Mouse (Mus musculus) retina, adult 2 months (tissue): ENCODE measurements around the gene Fndc3b.
"Not testable (repeated sequence)": the region's sequence is repeated elsewhere in the genome, so short reads cannot be mapped to it uniquely, and the experiment has no call there.

Source experiments
- DNase-seq: peaks from one replicate; pipeline ENCODE4 v3.0.0-alpha.2; 2012; ENCODE audit warnings: low read depth, low spot score

The Fndc3b gene

DNA sequence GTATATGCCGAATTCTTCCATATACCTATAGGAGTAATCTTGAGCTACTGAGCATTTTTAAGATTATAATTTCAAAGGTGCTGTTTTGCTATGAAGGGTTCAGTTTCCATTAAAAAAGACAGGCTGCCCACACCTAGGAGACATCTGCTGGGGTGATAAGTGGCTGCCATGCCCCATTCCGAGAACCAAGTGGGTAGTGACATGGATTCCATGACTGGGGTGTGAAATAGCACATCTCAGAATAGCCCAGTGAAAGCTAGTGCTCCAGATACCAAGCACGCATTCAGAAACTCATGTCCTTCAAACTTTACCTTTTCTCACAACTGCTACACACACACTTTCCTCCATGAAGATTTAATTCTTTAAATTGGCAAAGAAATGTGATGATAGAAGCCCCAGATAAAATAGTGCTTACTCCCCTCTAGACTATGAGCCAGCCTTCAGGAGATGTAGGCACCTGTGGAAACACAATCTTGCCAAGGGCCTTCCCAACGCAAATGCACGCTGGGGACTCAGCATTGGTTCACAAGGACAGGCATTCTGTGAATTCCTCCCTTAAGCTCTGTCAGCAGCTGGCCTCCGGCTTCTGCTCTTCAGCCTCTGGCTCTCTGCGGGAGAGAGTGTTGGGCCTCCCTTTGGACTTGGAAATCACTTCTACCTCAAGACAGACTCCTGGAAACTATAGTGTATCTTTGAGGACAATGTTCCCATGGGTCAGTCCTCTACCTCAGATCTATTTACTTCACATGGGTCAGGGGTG lies 207.6 kb downstream of the Fndc3b start:
- DNase-seq, result no peak

GRCm38 (mm10) chr3:27495296-27496073 lies 215.6 kb downstream of the Fndc3b start:
- no peak for DNase-seq

DNA sequence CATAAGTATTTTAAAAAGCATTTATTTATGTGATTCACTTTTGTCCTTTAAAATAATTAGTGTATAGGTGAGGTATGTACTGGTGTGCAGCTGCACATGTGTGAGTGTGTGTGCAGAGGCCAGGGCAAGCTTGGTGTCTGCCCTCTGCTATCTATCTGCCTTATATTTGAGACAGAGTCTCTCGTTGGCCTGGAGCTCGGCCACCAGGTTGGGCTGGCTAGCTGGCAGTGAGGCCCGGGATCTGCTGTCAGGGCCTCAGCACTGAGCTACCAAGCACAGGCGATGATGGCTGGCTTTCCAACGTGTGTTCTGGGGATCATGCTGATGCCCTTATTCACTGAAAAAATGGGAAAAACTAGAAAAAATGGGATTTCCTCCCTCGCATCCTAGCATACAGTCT lies 216.4 kb downstream of the Fndc3b start:
- DNase-seq, result no peak

DNA sequence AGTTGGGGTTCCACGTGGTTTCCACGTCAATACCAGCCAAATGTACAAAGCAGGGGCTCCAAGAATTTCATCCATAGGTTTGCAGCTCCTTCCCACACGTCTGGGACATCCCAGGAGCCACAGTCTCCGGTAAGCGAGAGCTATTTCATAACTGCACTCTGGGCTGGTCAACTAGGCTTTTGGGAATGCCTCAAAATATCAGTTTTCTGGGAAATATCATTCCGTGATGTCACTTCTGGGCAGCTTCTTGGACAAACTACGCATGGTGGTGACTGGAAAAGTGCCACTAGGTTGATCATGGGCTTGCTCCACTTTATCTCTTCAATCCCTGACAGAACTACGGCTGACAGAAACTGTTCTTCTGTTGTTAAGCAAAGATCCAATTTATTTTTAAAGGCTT lies 217.0 kb downstream of the Fndc3b start:
- DNase-seq, result no peak

DNA sequence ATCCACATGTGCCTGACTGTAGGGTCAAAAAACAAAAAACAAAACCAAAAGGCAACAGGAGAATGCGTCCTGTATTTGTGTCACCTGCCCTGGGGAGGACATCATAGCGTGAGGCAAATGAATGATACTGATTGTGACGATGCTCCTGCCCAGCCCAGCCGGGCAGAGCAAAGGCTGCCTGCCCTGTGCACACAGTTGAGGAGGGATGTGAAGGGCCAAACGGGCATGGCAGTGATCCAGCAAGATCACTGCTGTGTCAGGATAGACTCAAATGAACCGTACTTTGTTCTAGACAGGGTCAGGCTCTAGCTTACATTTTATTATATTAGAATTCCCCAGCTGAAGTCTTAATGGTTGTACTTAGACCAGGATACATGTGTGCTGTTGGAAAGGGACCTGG lies 219.3 kb downstream of the Fndc3b start:
- DNase-seq, result no peak

GRCm38 (mm10) chr3:27491367-27491766 lies 219.7 kb downstream of the Fndc3b start:
- DNase-seq, result no peak

DNA sequence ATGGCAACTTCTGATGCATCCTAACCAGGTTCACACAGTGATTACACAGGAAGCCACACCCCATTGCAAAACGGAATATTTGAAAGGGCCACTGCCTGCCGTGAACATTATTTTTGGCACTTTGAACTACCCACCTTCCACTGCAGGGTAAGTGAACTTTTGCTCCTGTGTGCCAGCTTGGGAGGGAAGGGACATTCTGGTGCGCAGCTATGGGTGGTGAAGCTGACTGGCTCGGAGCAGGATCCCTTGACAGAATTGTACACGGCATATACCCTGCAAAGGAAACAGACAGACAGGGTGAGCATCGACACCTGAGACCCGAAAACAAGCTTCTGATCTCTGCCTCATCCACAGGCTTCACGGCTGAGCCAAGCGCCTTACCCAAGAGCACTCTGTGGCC lies 220.2 kb downstream of the Fndc3b start:
- DNase-seq, result no peak

DNA sequence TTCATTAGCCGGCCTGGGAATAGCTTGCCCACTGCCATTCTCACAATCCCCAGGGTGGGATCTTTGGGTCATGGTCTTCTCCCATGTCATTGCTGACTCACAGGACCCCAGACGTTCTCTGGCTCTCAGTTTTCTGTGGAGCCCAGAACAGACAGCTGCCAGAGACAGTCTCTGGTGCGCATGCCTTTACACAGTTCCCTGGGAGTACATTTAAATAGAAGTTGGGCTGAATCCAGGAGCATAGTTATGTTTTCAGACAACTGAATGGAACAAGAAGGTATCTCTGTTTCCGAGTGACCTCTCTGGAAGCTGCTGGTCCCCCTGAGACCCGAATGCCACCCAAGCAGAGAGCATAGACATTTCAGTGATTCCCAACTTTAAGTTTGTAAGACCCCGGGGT lies 221.6 kb downstream of the Fndc3b start:
- no peak for DNase-seq

DNA sequence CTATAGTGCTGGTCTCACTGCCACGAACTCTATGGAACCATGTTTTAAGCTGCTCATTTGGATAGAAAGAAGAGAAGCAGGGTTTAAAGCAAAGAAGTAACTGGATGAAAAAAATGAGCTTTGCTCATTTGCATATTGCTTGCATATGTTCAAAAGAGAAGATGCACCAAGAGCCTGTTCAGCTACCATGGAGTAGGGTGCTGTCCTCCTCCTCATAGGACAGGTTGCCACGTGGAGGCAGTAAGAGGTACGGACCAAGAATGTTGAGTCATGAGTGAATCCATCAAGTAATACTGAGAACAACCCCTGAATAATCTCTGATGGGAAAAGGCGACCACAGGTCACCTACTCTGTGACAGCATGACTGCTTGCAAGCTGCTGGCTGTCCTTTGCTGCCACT lies 226.0 kb downstream of the Fndc3b start:
- no peak for DNase-seq

DNA sequence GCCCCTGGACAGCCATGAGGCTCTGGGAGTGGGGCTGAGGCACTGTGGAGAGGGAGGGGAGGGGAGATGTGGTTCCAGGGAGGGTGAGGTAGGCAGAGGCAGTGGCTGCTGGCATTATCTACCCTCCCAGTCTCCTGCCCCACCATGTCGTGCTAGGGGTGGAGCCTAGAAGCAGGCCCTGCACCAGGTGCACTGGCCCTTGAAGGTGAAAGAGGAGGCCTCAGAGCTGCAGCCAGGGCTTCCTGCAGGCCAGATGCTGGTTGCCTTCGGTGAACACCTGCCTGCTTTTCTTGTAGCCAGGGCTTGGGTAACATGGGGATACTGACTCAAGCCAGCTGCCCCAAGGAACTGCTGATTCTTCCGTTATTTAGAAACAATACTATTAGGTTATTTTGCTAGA lies 226.4 kb downstream of the Fndc3b start:
- DNase-seq, result no peak

GRCm38 (mm10) chr3:27483762-27484161 lies 227.3 kb downstream of the Fndc3b start:
- DNase-seq, result no peak

GRCm38 (mm10) chr3:27483321-27483720 lies 227.8 kb downstream of the Fndc3b start:
- DNase-seq, result no peak

DNA sequence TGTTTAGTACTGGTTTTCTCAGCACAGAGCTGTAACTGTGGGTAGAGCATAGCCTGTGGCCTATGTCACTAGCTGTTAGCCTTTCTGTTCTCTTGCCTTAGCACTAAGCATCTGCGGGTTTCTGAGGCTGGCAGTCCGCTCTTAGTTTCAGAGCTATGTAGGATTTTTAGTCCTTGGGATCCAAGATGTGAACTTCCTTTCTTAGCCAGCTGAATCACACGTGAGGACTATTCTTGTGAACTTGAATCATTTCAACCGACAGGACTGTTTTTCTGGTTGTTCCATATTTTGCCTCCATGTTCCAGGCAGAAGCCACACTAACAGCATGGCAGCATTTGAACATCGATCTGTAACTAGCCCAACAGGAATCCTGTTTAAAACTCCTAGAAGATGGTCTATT lies 229.4 kb downstream of the Fndc3b start:
- DNase-seq, result no peak

DNA sequence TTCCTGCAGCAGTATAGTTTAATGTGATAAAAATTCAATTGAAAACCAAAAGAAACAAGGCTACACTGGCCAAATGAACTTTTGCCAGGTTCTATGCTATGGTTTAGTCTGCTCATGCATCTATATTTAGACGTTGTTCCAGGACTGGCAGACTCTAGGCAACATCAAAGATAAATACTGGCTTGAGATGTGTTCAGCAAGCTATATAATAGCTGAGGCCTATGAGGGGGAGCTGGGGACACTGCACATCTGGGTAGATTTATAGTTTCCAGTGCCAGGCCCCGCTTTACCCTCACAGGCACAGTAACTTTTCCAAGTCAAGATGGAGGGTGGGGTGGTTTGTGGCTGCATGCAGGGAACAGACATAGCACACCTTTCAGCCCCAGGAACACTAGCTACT lies 231.7 kb downstream of the Fndc3b start:
- no peak for DNase-seq

GRCm38 (mm10) chr3:27478563-27479156 lies 232.4 kb downstream of the Fndc3b start:
- DNase-seq, result no peak

- not testable (repeated sequence) for DNase-seq
These were observed 233.4 kb downstream of the Fndc3b start for GRCm38 (mm10) chr3:27477749-27478148.

GRCm38 (mm10) chr3:27475899-27476298 lies 235.2 kb downstream of the Fndc3b start:
- no peak for DNase-seq

DNA sequence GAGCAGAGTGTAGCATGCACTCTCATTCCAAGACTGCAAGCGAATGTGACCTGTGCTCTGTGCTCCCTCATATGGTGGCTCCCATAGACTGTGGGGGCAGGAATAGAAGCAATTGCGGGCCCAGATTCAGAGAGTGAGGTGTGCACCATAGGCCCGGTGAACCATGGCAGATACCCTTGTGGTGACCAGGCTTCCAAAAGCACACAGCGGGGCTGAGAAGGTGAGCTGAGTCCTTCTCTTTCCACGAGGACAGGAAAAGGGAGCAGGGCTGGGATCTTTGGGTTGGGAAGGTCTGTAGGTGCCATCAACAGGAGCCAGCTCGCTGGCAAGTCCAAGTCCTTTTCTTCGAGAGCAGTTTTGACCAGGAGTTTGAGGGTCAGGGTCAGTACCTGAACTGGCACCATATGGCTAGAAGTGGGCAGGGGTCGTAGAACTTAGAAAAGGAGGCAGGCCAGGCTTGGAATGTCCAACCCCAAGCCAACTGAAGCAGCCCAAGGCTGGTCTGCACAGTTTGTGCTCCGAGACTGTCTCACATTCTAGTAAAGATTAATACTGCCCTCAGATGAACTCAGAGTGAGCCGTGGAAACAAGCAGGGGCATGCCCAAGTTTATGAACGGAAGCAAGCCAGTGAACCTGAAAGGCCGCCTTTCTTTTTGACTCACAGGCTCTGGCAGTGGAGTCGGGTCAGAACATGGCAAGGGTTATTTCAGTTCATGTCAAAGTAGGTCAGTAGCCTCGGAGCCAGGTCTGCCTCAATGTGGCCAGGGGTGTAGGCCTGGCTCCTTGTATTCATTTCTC lies 237.1 kb downstream of the Fndc3b start:
- DNase-seq, result no peak

DNA sequence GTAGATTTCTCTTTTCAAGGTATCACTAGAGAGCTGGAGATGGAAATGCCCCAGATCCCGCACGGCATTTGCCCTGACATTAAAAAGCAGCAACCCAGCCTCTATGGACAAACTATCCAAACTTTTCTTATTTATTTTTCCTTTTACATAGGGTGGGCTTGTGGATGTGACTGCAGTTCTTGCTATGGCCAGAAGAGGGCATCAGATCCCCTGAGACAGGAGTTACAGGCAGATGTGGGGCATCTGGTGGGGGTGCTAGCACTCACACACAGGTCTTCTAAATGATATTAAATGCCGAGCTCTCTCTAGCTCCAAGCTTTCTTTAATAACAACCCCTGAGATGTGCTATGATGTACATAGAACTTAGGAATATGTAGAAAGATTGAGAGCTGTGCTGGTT lies 238.3 kb downstream of the Fndc3b start:
- DNase-seq, result no peak

GRCm38 (mm10) chr3:27470781-27471180 lies 240.3 kb downstream of the Fndc3b start:
- no peak for DNase-seq

DNA sequence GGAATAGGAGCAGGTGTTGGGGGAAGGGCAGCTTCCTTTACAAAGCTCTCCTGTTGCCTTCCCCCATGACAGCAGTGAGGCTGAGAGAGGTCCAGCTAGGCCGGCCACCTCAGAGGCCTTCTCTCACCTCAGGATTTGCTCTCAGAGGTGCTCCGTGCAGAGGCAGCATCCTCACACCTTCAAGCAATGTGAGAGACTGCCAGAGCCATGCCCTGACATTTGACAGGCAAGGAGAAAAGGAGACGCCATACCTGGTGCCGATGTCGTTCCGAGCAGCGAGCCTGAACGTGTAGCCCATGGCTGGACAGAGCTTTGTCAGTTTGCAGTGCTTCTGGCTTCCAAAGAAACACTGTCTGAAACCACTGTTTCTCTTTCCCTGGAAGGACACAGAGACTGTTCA lies 241.1 kb downstream of the Fndc3b start:
- no peak for DNase-seq

GRCm38 (mm10) chr3:27467505-27468020 lies 243.5 kb downstream of the Fndc3b start:
- no peak for DNase-seq
